Mouse (Mus musculus): ENCODE results near the gene Hcar2.

- no peak for TF ChIP-seq CTCF (conservative IDR thresholded peaks at IDR 0.05; ENCODE audit: insufficient read depth, insufficient read length, low read depth, low read length)
- no peak for TF ChIP-seq POLR2A (IDR thresholded peaks at IDR 0.05; ENCODE audit: low read depth, low read length)
Measured at GRCm38 (mm10) chr5:123844316-123844715, 21.0 kb downstream of the Hcar2 start.

All from kidney, adult 2 months (tissue).